In the genomic region with DNA sequence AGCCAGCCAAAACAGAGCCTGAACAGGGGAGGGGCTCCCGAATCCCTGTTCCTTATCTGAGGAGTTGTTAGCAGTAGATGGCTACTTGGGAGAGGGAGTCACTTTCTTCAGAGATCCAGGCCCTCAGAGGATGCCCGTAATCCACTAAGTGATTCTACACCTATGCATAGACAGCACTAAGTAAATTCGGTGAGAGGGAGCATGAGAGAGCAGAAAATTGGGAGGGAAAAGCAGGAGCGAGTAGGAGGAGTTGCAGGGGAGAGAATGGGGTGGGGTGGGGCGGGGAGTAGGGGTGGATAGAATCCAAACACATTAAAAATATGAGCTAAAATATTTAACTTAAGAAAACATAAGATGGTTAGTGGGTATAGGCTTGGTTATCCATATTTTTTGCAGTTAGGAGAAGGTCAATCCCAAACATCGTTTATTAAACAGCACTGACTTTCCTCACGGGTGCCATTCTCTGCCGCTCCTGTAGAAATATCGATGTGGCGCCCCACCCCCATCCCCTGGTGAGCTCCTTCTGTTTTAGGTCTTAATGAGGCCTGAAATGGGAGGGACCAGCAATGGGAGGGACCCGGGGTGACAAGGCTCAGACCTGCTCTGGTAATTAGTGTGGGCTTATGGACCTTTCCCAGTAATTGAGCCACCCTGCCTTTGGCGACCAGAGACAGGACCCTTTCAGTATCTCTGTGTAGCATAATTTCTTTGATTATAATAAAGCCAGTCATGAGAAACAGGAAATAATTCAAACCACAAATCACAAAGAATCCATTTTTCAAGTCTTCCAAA, we compare ENCODE assay signal across 12 mouse cellular contexts.
DNase-seq lines count a peak whose midpoint lies in the region; ATAC-seq lines count a peak whose summit lies in the region.
"Had no signal": no experiment of that assay in that cellular context is flagged by ENCODE, and none has a peak within 500 bp of the region (broad histone marks: within the 10 kb centered on the region; RNA-seq: fewer than 3 reads in every experiment).

No protein-coding gene starts in this region.

- intact Hi-C loops in heart, postnatal 36 days (cut with DNase I) = no loop called here

- H3K27me3 ChIP-seq in heart, embryonic 10.5 days (ENCODE audit: insufficient read depth, poor library complexity, severe bottlenecking) = no peaks in the 10 kb centered on the region
- H3K27me3 ChIP-seq in neural tube, embryonic 11.5 days (ENCODE audit: control insufficient read depth, insufficient read depth, low read length) = no peaks in the 10 kb centered on the region
- no peaks in the 10 kb centered on the region for H3K27me3 ChIP-seq in hindbrain, embryonic 16.5 days (replicated peaks; ENCODE audit: control insufficient read depth, insufficient read depth, low read length)

- H3K9ac ChIP-seq in neural tube, embryonic 11.5 days (ENCODE audit: low read length) = no peak overlapping the region
- no peak overlapping the region for H3K9ac ChIP-seq in hindbrain, embryonic 16.5 days (ENCODE audit: low read depth, low read length)

- DNase-seq in heart, embryonic 10.5 days (ENCODE audit: low spot score) = no peak
- no peak for DNase-seq in heart, postnatal 36 days
- peak; percentile 38 for DNase-seq in neural tube, embryonic 11.5 days (ENCODE audit: low spot score)
- no peak for DNase-seq in neural tube, embryonic 10.5 days (ENCODE audit: extremely low spot score, low spot score)
- peak; percentile 85 for DNase-seq in retina, postnatal 1 day
- no peak for DNase-seq in ovary, adult 18-20 months (ENCODE audit: low spot score)
- DNase-seq: cerebellum, postnatal 25 days; gastrocnemius, postnatal 14 days; kidney, adult 2 months had no signal

- no peak overlapping the region for H3K27ac ChIP-seq in heart, embryonic 10.5 days
- H3K27ac ChIP-seq in neural tube, embryonic 11.5 days (ENCODE audit: low read depth, low read length) = no peak overlapping the region
- H3K27ac ChIP-seq in hindbrain, embryonic 16.5 days (ENCODE audit: low read depth, low read length) = no peak overlapping the region
- H3K27ac ChIP-seq: macrophage had no signal

- no peak for ATAC-seq in neural tube, embryonic 11.5 days (ENCODE audit: insufficient read depth, low FRiP score, low TSS enrichment)
- ATAC-seq in hindbrain, embryonic 16.5 days = no peak
- ATAC-seq in frontal cortex, adult (ENCODE audit: low TSS enrichment) = no peak

- no peaks in the 10 kb centered on the region for H3K9me3 ChIP-seq in heart, embryonic 10.5 days
- H3K9me3 ChIP-seq in neural tube, embryonic 11.5 days (ENCODE audit: control insufficient read depth, low read length) = no peaks in the 10 kb centered on the region
- no peaks in the 10 kb centered on the region for H3K9me3 ChIP-seq in hindbrain, embryonic 16.5 days (ENCODE audit: control insufficient read depth, low read length)

- no peak overlapping the region for H3K4me2 ChIP-seq in neural tube, embryonic 11.5 days (ENCODE audit: low read depth)
- peak overlapping the region; percentile 23 for H3K4me2 ChIP-seq in hindbrain, embryonic 16.5 days (ENCODE audit: low read length)

- 41% methylated on average over 12 of the region's 12 CpGs for WGBS in heart, embryonic 10.5 days
- 51% methylated on average over 12 of the region's 12 CpGs for WGBS in neural tube, embryonic 11.5 days
- 41% methylated on average over 12 of the region's 12 CpGs for WGBS in hindbrain, embryonic 16.5 days

- H3K4me3 ChIP-seq in heart, embryonic 10.5 days = peak overlapping the region; percentile 15; the same call in 1 of the 2 replicates
- H3K4me3 ChIP-seq in neural tube, embryonic 11.5 days (ENCODE audit: low read depth, low read length) = no peak overlapping the region
- no peak overlapping the region for H3K4me3 ChIP-seq in hindbrain, embryonic 16.5 days (ENCODE audit: low read length)

- H3K36me3 ChIP-seq in heart, embryonic 10.5 days = no peaks in the 10 kb centered on the region
- H3K36me3 ChIP-seq in neural tube, embryonic 11.5 days (ENCODE audit: control insufficient read depth, insufficient read depth, low read length) = no peaks in the 10 kb centered on the region
- no peaks in the 10 kb centered on the region for H3K36me3 ChIP-seq in hindbrain, embryonic 16.5 days (ENCODE audit: control insufficient read depth, insufficient read depth, low read length)

- no peaks in the 10 kb centered on the region for H3K4me1 ChIP-seq in heart, embryonic 10.5 days
- no peaks in the 10 kb centered on the region for H3K4me1 ChIP-seq in neural tube, embryonic 11.5 days (ENCODE audit: control insufficient read depth, insufficient read depth, low read length)
- no peaks in the 10 kb centered on the region for H3K4me1 ChIP-seq in hindbrain, embryonic 16.5 days (ENCODE audit: control insufficient read depth, insufficient read depth, low read depth, low read length)

Comparison
In these comparisons a context has a peak if more than half of its experiments do, and no peak if none do; other contexts are left out.
1. DNase-seq: peak in neural tube, embryonic 11.5 days (single experiment) and retina, postnatal 1 day (single experiment); none in heart, embryonic 10.5 days (single experiment), heart, postnatal 36 days (0 of 2), neural tube, embryonic 10.5 days (single experiment) and ovary, adult 18-20 months (single experiment).